Mouse (Mus musculus) midbrain, embryonic 14.5 days (tissue): ENCODE measurements around the gene Pip5k1b. TPM values are rescaled to one million over a fixed set of nuclear protein-coding genes. Genes with fewer than 3 reads are reported as not detected.
A peak's percentile ranks its signal among the peaks of the same experiment; 100 is the strongest.

ENCODE experiments used
- ATAC-seq: fragments of 200-750 bp; cut with Nextera tagmentation; 2 replicates; pipeline ENCODE4 v1.8.0; 2017; ENCODE audit warnings: moderate number of reproducible peaks, moderate library complexity; ENCODE audit not compliant: low FRiP score, low TSS enrichment
- DNase-seq: peaks from one replicate; pipeline ENCODE4 v3.0.0-alpha.2; 2015
- H3K27ac ChIP-seq: fragments of 300-500 bp; sonication (generic); replicated peaks from 2 replicates; pipeline ENCODE4 v1.5.1; 2014; ENCODE audit warnings: mild to moderate bottlenecking, low read depth, low read length, moderate library complexity
- H3K27me3 ChIP-seq: fragments of 300-500 bp; sonication (generic); 2 replicates; pipeline ENCODE4 v1.6.1; 2014; ENCODE audit warnings: low read length, control low read depth, mixed read lengths; ENCODE audit not compliant: control insufficient read depth, insufficient read depth
- H3K36me3 ChIP-seq: fragments of 300-500 bp; sonication (generic); 2 replicates; pipeline ENCODE4 v1.6.1; 2014; ENCODE audit warnings: low read length, control low read depth; ENCODE audit not compliant: control insufficient read depth, insufficient read depth
- H3K4me1 ChIP-seq: fragments of 300-500 bp; sonication (generic); 2 replicates; pipeline ENCODE4 v1.6.1; 2014; ENCODE audit warnings: mild to moderate bottlenecking, antibody characterized with exemption, low read length, control low read depth; ENCODE audit not compliant: control insufficient read depth, insufficient read depth
- H3K4me2 ChIP-seq: fragments of 300-500 bp; sonication (generic); 2 replicates; pipeline ENCODE4 v1.6.1; 2014; ENCODE audit warnings: mild to moderate bottlenecking, low read length, moderate library complexity
- H3K4me3 ChIP-seq: fragments of 300-500 bp; sonication (generic); replicated peaks from 2 replicates; pipeline ENCODE4 v1.5.1; 2014; ENCODE audit warnings: low read depth, low read length
- H3K9ac ChIP-seq: fragments of 300-500 bp; sonication (generic); replicated peaks from 2 replicates; pipeline ENCODE4 v1.6.1; 2014; ENCODE audit warnings: mild to moderate bottlenecking, low read length, moderate library complexity
- H3K9me3 ChIP-seq: fragments of 300-500 bp; sonication (generic); 2 replicates; pipeline ENCODE4 v1.6.1; 2016; ENCODE audit warnings: low read length, control low read depth, mixed read lengths; ENCODE audit not compliant: control insufficient read depth
- WGBS: fragments of 180-500 bp; shearing (Covaris S2); extraction: QIAGEN DNeasy Blood & Tissue Kit; methylation state at CpG from one replicate; pipeline ENCODE4 v1.1.7; 2014; 5-methylcytosine and 5-hydroxymethylcytosine counted together
- polyA plus RNA-seq: library from polyadenylated mRNA; unstranded; fragments of >200 nt; fragmentation: Nextera tagmentation; extraction: Ambion mirVana; gene quantifications from 2 replicates; pipeline ENCODE4 v1.2.1, GENCODE M21; 2014

The Pip5k1b gene
- polyA plus RNA-seq, 1 experiment from 2014 or later, result 2.1 TPM

DNA sequence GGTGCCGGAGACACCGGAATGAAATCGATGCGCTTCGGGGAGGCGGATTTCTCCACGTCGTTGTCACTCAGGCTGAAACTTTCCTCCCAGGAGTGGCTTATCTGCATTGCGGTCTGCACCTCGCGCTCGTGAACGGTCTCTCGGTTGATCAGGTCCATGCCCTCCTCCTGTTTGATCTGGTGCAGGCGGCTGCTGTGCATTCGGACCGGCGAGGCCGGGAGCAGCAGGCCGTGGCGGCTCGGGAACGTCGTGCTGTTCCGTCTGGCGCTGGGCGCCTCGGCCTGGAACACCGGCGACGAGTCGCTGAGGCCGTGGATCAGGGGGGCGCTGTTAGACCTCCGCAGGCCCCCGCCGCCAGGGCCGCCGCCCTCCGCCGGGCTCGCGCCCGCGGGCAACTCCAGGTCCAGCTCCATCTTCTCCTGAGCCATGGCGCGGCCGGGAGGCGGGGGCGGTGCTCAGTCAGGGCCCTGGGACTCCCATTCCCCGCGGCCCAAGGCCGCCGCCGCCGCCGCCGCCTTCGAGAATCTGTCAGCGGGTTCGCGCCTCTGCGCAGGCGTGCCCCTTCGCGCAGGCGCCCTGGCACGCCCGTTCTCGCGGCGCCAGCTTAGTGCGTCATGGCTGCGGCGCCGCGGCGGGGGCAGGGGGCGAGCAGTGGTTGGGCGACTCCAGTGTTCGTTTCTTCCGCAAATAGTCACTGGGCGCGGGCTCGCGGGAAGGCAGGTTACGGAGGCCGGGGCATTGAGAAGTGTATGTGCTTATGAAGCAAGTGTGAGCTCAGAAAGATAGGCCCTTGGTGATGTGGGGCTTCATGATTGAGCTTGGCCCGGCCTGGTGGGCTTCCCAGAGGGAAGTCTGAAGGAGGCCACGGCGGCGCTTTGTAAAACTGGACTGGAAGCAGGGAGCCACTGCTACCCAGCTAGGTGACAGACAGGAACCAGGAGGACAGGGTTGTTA lies 78.5 kb downstream of the Pip5k1b start, which contains the start of gene Fam122a:
Fam122a (minus strand) TSS at position 428 of the 954 bp plus-strand sequence.
- ATAC-seq (peak; percentile 97), DNase-seq (peak; percentile 98)
- peaks cover 12% of the 10 kb centered on the region for H3K4me1 ChIP-seq
- H3K4me3 ChIP-seq, result peak within 1 kb of the TSS; percentile 78
- H3K27ac ChIP-seq, result peak within 1 kb of the TSS; percentile 96
- under 1% methylated on average over 91 of the region's 92 CpGs for WGBS
- no peaks in the 10 kb centered on the region for H3K27me3 ChIP-seq
- no peaks in the 10 kb centered on the region for H3K36me3 ChIP-seq
- H3K4me2 ChIP-seq, result peak within 1 kb of the TSS; percentile 69
- H3K9ac ChIP-seq, result peak within 1 kb of the TSS; percentile 80
- H3K9me3 ChIP-seq, result no peaks in the 10 kb centered on the region

GRCm38 (mm10) chr19:24476461-24476860 lies 79.2 kb downstream of the Pip5k1b start:
- no peak for DNase-seq
- Histone ChIP-seq H3K27me3 (no peaks in the 10 kb centered on the region), H3K27ac (peak overlapping the region; percentile 96), H3K4me2 (peak overlapping the region; percentile 69), H3K36me3 (no peaks in the 10 kb centered on the region), H3K9me3 (no peaks in the 10 kb centered on the region), H3K9ac (peak overlapping the region; percentile 80), H3K4me1 (peaks cover 12% of the 10 kb centered on the region), H3K4me3 (peak overlapping the region; percentile 78)
- 2% methylated on average over 11 of the region's 11 CpGs for WGBS
- ATAC-seq, result no peak

- 77% methylated on average over 6 of the region's 6 CpGs for WGBS
- Histone ChIP-seq H3K4me1 (peaks cover 12% of the 10 kb centered on the region), H3K4me2 (peak overlapping the region; percentile 69), H3K9me3 (no peaks in the 10 kb centered on the region), H3K4me3 (no peak overlapping the region), H3K9ac (no peak overlapping the region), H3K36me3 (no peaks in the 10 kb centered on the region), H3K27ac (no peak overlapping the region), H3K27me3 (no peaks in the 10 kb centered on the region)
- no peak for DNase-seq
- ATAC-seq, result no peak
Measured at GRCm38 (mm10) chr19:24475281-24475680, 80.4 kb downstream of the Pip5k1b start.

DNA sequence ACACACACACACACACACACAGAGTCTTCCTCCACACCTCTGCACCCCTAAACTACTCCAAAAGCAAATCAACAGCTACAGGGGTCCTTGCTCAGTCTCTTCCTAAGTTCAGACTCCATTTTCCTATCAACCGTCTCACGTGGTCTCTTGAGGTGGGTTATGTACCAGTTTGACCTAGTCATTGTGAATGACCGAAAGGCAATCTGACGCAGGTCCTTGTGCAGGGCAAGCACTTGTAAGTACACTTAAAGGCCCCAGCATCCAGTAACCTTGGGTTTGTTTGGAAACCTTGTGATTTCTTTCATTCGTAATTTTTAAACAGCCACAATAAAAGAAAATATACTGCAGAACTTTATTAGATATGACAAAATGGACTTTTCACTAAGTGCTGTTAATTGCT lies 83.2 kb downstream of the Pip5k1b start:
- H3K4me3 ChIP-seq, result no peak overlapping the region
- H3K36me3 ChIP-seq, result no peaks in the 10 kb centered on the region
- H3K4me2 ChIP-seq, result no peak overlapping the region
- ATAC-seq (no peak), DNase-seq (no peak)
- peaks cover 12% of the 10 kb centered on the region for H3K4me1 ChIP-seq
- H3K9me3 ChIP-seq, result no peaks in the 10 kb centered on the region
- H3K27me3 ChIP-seq, result no peaks in the 10 kb centered on the region
- H3K9ac ChIP-seq, result no peak overlapping the region
- WGBS, result 93% methylated on average over 5 of the region's 5 CpGs
- no peak overlapping the region for H3K27ac ChIP-seq

DNA sequence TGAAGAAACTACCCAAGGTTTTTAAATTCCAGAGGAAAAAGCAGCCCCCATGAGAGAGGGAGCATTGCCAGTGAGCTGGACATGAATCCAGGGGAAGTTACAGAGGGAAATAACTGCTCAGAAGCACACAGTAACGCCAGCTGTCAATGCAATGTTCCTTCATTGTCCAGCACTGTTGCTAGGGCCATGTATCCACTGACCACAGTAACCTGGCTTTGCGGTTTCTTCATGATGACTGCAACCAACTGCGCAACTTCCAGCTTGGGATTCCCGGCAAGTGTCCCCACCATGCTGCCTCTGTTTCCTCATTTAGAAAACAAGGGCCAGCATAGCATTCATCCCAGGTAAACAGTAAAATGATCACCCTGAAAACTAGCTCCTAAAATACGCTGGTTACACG lies 84.1 kb downstream of the Pip5k1b start:
- H3K27ac ChIP-seq, result no peak overlapping the region
- no peaks in the 10 kb centered on the region for H3K9me3 ChIP-seq
- DNase-seq (no peak), ATAC-seq (no peak)
- whole genome bisulfite sequencing, result 91% methylated on average over 6 of the region's 6 CpGs
- no peak overlapping the region for H3K4me2 ChIP-seq
- no peaks in the 10 kb centered on the region for H3K27me3 ChIP-seq
- H3K36me3 ChIP-seq, result no peaks in the 10 kb centered on the region
- H3K4me3 ChIP-seq, result no peak overlapping the region
- H3K4me1 ChIP-seq, result peaks cover 12% of the 10 kb centered on the region
- H3K9ac ChIP-seq, result no peak overlapping the region

DNA sequence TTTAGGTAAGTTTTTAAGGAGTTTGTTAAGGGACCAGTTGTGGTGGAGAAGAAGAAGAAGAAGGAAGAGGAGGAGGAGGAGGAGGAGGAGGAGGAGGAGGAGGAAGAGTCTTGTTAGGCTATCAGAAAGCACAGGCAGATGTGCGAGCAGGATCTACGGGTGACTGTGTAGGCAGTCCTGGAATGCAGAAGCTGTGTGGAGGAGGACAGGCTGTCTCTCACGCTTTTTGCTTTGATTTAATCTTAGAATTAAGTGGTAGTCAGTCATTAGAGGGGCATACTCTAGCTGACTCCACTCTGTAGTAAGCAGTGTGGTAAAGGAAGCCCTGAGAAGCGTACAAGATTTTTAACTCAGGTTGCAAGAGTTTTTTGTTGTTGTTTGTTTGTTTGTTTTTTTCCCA lies 86.5 kb downstream of the Pip5k1b start:
- no peak for ATAC-seq
- H3K27me3 ChIP-seq, result no peaks in the 10 kb centered on the region
- H3K4me3 ChIP-seq, result no peak overlapping the region
- no peaks in the 10 kb centered on the region for H3K4me1 ChIP-seq
- H3K4me2 ChIP-seq, result no peak overlapping the region
- DNase-seq, result no peak
- no peaks in the 10 kb centered on the region for H3K36me3 ChIP-seq
- WGBS, result 37% methylated on average over 4 of the region's 4 CpGs
- H3K27ac ChIP-seq, result no peak overlapping the region
- no peak overlapping the region for H3K9ac ChIP-seq
- no peaks in the 10 kb centered on the region for H3K9me3 ChIP-seq

GRCm38 (mm10) chr19:24468616-24469015 lies 87.1 kb downstream of the Pip5k1b start:
- H3K27me3 ChIP-seq, result no peaks in the 10 kb centered on the region
- DNase-seq, result no peak
- H3K4me1 ChIP-seq, result no peaks in the 10 kb centered on the region
- no peaks in the 10 kb centered on the region for H3K9me3 ChIP-seq
- no peak overlapping the region for H3K4me3 ChIP-seq
- H3K27ac ChIP-seq, result no peak overlapping the region
- H3K4me2 ChIP-seq, result no peak overlapping the region
- ATAC-seq, result no peak
- H3K9ac ChIP-seq, result no peak overlapping the region
- H3K36me3 ChIP-seq, result no peaks in the 10 kb centered on the region
- WGBS, result 68% methylated on average over 3 of the region's 3 CpGs

GRCm38 (mm10) chr19:24463011-24463410 lies 92.7 kb downstream of the Pip5k1b start:
- H3K36me3 ChIP-seq, result no peaks in the 10 kb centered on the region
- H3K9ac ChIP-seq, result no peak overlapping the region
- WGBS, result 85% methylated on average over 3 of the region's 3 CpGs
- no peaks in the 10 kb centered on the region for H3K9me3 ChIP-seq
- DNase-seq (no peak), ATAC-seq (no peak)
- H3K4me3 ChIP-seq, result no peak overlapping the region
- no peaks in the 10 kb centered on the region for H3K27me3 ChIP-seq
- H3K27ac ChIP-seq, result no peak overlapping the region
- H3K4me1 ChIP-seq, result no peaks in the 10 kb centered on the region
- H3K4me2 ChIP-seq, result no peak overlapping the region
